Mouse (Mus musculus) CD4-positive, CD25-positive, alpha-beta regulatory T cell (primary cell): ENCODE results near the gene Fsip2. TPM values are rescaled to one million over a fixed set of nuclear protein-coding genes. Genes with fewer than 3 reads are reported as not detected.

ENCODE experiments used
- polyA plus RNA-seq: library from polyadenylated mRNA; unstranded; fragments of 100-300 nt; shearing (Covaris generic); gene quantifications from one replicate; pipeline ENCODE4 v1.2.1, GENCODE M21; 2017

The Fsip2 gene
- not detected for polyA plus RNA-seq

DNA sequence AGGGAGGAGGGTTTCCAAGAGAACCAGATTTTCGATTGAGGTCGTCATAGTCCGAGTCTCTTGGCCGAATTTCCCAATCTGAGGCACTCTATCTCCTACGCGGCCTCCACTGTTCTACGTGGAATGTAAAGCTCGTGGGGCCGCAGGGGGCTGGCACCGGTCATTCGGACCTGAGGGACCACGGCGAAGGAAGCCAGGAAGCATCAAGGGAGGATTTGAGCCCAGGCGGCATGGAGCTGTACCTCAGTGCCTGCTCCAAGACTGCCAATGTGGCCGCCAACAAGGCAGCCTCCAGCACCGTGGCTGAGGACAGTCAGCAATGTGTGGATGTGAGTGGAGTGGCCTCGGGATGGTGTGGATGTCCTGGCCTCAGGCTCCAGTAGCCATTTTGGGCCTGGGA lies at the start of gene Fsip2:
Fsip2 (plus strand) TSS at position 163 of the 400 bp plus-strand sequence.

